Mouse (Mus musculus) lung, postnatal 0 days (tissue): Measurements from ENCODE around the gene Krt79. TPM values are rescaled to one million over a fixed set of nuclear protein-coding genes. Genes with fewer than 3 reads are reported as not detected.
A peak's percentile ranks its signal among the peaks of the same experiment; 100 is the strongest.

Experiments
- ATAC-seq: fragments of 200-750 bp; cut with Nextera tagmentation; 2 replicates; pipeline ENCODE4 v1.8.0; 2017; ENCODE audit warnings: moderate library complexity
- DNase-seq: peaks from one replicate; pipeline ENCODE4 v3.0.0-alpha.2; 2016; ENCODE audit warnings: low spot score
- H3K27ac ChIP-seq: fragments of 300-500 bp; sonication (generic); 2 replicates; pipeline ENCODE4 v1.5.1; 2014; ENCODE audit warnings: antibody characterized with exemption, mild to moderate bottlenecking, low read length, mixed read lengths
- H3K27me3 ChIP-seq: fragments of 300-500 bp; sonication (generic); replicated peaks from 2 replicates; pipeline ENCODE4 v1.6.1; 2014; ENCODE audit warnings: low read length, mixed read lengths; ENCODE audit not compliant: insufficient read depth
- H3K36me3 ChIP-seq: fragments of 300-500 bp; sonication (generic); 2 replicates; pipeline ENCODE4 v1.6.1; 2014; ENCODE audit warnings: low read length, mixed read lengths; ENCODE audit not compliant: insufficient read depth
- H3K4me1 ChIP-seq: fragments of 300-500 bp; sonication (generic); 2 replicates; pipeline ENCODE4 v1.6.1; 2014; ENCODE audit warnings: antibody characterized with exemption, low read depth, low read length, mixed read lengths; ENCODE audit not compliant: insufficient read depth
- H3K4me2 ChIP-seq: fragments of 300-500 bp; sonication (generic); replicated peaks from 2 replicates; pipeline ENCODE4 v1.6.1; 2014; ENCODE audit warnings: low read depth, mild to moderate bottlenecking, low read length, moderate library complexity, mixed read lengths
- H3K4me3 ChIP-seq: fragments of 300-500 bp; sonication (generic); 2 replicates; pipeline ENCODE4 v1.5.1; 2014; ENCODE audit warnings: low read depth, low read length
- H3K9ac ChIP-seq: fragments of 300-500 bp; sonication (generic); replicated peaks from 2 replicates; pipeline ENCODE4 v1.6.1; 2014; ENCODE audit warnings: low read depth, mild to moderate bottlenecking
- H3K9me3 ChIP-seq: fragments of 300-500 bp; sonication (generic); 2 replicates; pipeline ENCODE4 v1.6.1; 2016; ENCODE audit warnings: low read length, mixed read lengths
- CTCF ChIP-seq: IDR thresholded peaks from 2 replicates; pipeline ENCODE4 v1.5.1; 2016; ENCODE audit warnings: antibody characterized with exemption, mild to moderate bottlenecking
- EP300 ChIP-seq: IDR thresholded peaks from 2 replicates; pipeline ENCODE4 v1.6.1; 2016; ENCODE audit warnings: antibody characterized with exemption, mild to moderate bottlenecking, control low read depth
- WGBS: fragments of 180-500 bp; shearing (Covaris S2); extraction: QIAGEN DNeasy Blood & Tissue Kit; methylation state at CpG from one replicate; pipeline ENCODE4 v1.1.7; 2014; 5-methylcytosine and 5-hydroxymethylcytosine counted together
- polyA plus RNA-seq: library from polyadenylated mRNA; unstranded; fragments of >200 nt; fragmentation: Nextera tagmentation; extraction: Ambion mirVana; gene quantifications from 2 replicates; pipeline ENCODE4 v1.2.1, GENCODE M21; 2015

The Krt79 gene
- polyA plus RNA-seq, 1 experiment from 2014 or later, result 1.4 TPM

- DNase-seq, result peak; percentile 73
- TF ChIP-seq CTCF (peak; percentile 86), EP300 (no peak)
- 10% methylated on average over 3 of the region's 6 CpGs for WGBS
- Histone ChIP-seq H3K36me3 (no peaks in the 10 kb centered on the region), H3K4me1 (no peaks in the 10 kb centered on the region), H3K4me3 (no peak overlapping the region), H3K27ac (no peak overlapping the region), H3K9ac (no peak overlapping the region), H3K4me2 (no peak overlapping the region), H3K27me3 (no peaks in the 10 kb centered on the region), H3K9me3 (no peaks in the 10 kb centered on the region)
- ATAC-seq, result no peak
These were observed 30.4 kb upstream of the Krt79 start for GRCm38 (mm10) chr15:101970536-101970935.

- 48% methylated on average over 8 of the region's 8 CpGs for WGBS
- Histone ChIP-seq H3K36me3 (no peaks in the 10 kb centered on the region), H3K9ac (no peak overlapping the region), H3K27ac (no peak overlapping the region), H3K27me3 (no peaks in the 10 kb centered on the region), H3K4me2 (no peak overlapping the region), H3K4me3 (no peak overlapping the region), H3K4me1 (no peaks in the 10 kb centered on the region), H3K9me3 (no peaks in the 10 kb centered on the region)
- ATAC-seq (peak; percentile 95), DNase-seq (peak; percentile 85)
- TF ChIP-seq CTCF (no peak), EP300 (no peak)
These were observed 26.7 kb upstream of the Krt79 start for GRCm38 (mm10) chr15:101966808-101967207.

GRCm38 (mm10) chr15:101958891-101959290 is 18.8 kb upstream of the Krt79 start:
- ATAC-seq, result no peak
- Histone ChIP-seq H3K4me2 (no peak overlapping the region), H3K4me3 (no peak overlapping the region), H3K27me3 (no peaks in the 10 kb centered on the region), H3K9me3 (no peaks in the 10 kb centered on the region), H3K36me3 (no peaks in the 10 kb centered on the region), H3K4me1 (no peaks in the 10 kb centered on the region), H3K27ac (no peak overlapping the region), H3K9ac (no peak overlapping the region)
- no peak for TF ChIP-seq CTCF
- TF ChIP-seq EP300, result no peak
- 86% methylated on average over 3 of the region's 3 CpGs for WGBS
- no peak for DNase-seq

- ATAC-seq (no peak), DNase-seq (no peak)
- Histone ChIP-seq H3K9ac (no peak within 1 kb of the TSS), H3K4me3 (no peak within 1 kb of the TSS), H3K27ac (no peak within 1 kb of the TSS), H3K4me1 (no peaks in the 10 kb centered on the region), H3K36me3 (no peaks in the 10 kb centered on the region), H3K4me2 (no peak within 1 kb of the TSS), H3K27me3 (no peaks in the 10 kb centered on the region), H3K9me3 (no peaks in the 10 kb centered on the region)
- no peak for TF ChIP-seq EP300
- no peak for TF ChIP-seq CTCF
- WGBS, result 78% methylated on average over 9 of the region's 9 CpGs
These were observed 14.1 kb upstream of the Krt79 start, which contains the start of gene Krt78 for GRCm38 (mm10) chr15:101954187-101954586. Krt78 (minus strand) TSS chr15:101954287.

- TF ChIP-seq CTCF (no peak), EP300 (no peak)
- 61% methylated on average over 7 of the region's 7 CpGs for WGBS
- H3K4me2 ChIP-seq, result no peak overlapping the region
- H3K9me3 ChIP-seq, result no peaks in the 10 kb centered on the region
- peak; percentile 68 for DNase-seq
- no peak overlapping the region for H3K27ac ChIP-seq
- peak; percentile 65 for ATAC-seq
- H3K4me1 ChIP-seq, result no peaks in the 10 kb centered on the region
- no peak overlapping the region for H3K9ac ChIP-seq
- H3K36me3 ChIP-seq, result no peaks in the 10 kb centered on the region
- no peaks in the 10 kb centered on the region for H3K27me3 ChIP-seq
- no peak overlapping the region for H3K4me3 ChIP-seq
These were observed 12.8 kb upstream of the Krt79 start for GRCm38 (mm10) chr15:101952733-101953474.

GRCm38 (mm10) chr15:101945430-101945829 is 5.3 kb upstream of the Krt79 start:
- no peak overlapping the region for H3K4me3 ChIP-seq
- TF ChIP-seq EP300 (no peak), CTCF (no peak)
- no peaks in the 10 kb centered on the region for H3K9me3 ChIP-seq
- ATAC-seq (0 out of 2 replicates have a peak, but pooled peaks have one; percentile 33), DNase-seq (no peak)
- no peak overlapping the region for H3K4me2 ChIP-seq
- H3K4me1 ChIP-seq, result no peaks in the 10 kb centered on the region
- no peak overlapping the region for H3K9ac ChIP-seq
- H3K27ac ChIP-seq, result no peak overlapping the region
- H3K27me3 ChIP-seq, result no peaks in the 10 kb centered on the region
- 88% methylated on average over 1 of the region's 1 CpGs for WGBS
- no peaks in the 10 kb centered on the region for H3K36me3 ChIP-seq
